Mouse (Mus musculus) macrophage (primary cell): ENCODE measurements around the gene Iqcd. TPM values are rescaled to one million over a fixed set of nuclear protein-coding genes. Genes with fewer than 3 reads are reported as not detected.

Source experiments
- H3K27ac ChIP-seq: fragments of 350-480 bp; formaldehyde crosslinking; 2 replicates; pipeline ENCODE4 v1.9.0; 2021
- H3K36me3 ChIP-seq: fragments of 350-480 bp; formaldehyde crosslinking; 2 replicates; pipeline ENCODE4 v1.9.0; 2021; ENCODE audit errors: inconsistent target
- H3K4me3 ChIP-seq: fragments of 350-480 bp; formaldehyde crosslinking; 2 replicates; pipeline ENCODE4 v1.9.0; 2021; ENCODE audit errors: inconsistent target
- H3K79me2 ChIP-seq: fragments of 350-480 bp; formaldehyde crosslinking; 2 replicates; pipeline ENCODE4 v1.9.0; 2021; ENCODE audit errors: inconsistent target
- WGBS: methylation state at CpG from one replicate; pipeline ENCODE4 v1.1.7; 2026; ENCODE audit warnings: inconsistent platforms; ENCODE audit not compliant: missing documents; 5-methylcytosine and 5-hydroxymethylcytosine counted together
- polyA plus RNA-seq: library from polyadenylated mRNA; stranded (reverse); fragments of 250-400 nt; gene quantifications from 3 replicates; pipeline ENCODE4 v1.2.4, GENCODE M21; 2018; ENCODE audit warnings: inconsistent platforms

Gene Iqcd
- polyA plus RNA-seq, 1 experiment from 2014 or later: 0.37 TPM

DNA sequence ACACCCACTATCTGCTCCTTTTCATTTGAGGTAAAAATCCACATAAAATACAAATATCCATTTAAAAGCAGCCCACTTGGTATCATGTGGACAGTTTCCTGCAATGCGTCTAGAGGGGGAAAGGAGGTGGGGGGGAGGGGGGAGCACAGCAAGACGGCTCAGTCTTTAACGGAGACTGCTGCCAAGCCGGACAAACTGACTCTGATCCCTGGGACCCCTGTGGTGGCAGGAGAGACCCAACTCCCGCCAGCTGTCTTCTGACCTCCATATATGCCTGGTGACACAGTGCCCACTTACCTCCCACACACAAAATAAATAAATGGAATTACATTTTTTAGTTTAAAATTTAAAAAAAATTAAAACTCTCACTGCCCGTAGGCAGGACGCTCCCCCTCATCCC, 14.7 kb downstream of the Iqcd start:
- Histone ChIP-seq H3K27ac (no peak overlapping the region), H3K36me3 (no peaks in the 10 kb centered on the region), H3K4me3 (no peak overlapping the region), H3K79me2 (no peaks in the 10 kb centered on the region)
- WGBS: 93% methylated on average over 6 of the region's 7 CpGs

DNA sequence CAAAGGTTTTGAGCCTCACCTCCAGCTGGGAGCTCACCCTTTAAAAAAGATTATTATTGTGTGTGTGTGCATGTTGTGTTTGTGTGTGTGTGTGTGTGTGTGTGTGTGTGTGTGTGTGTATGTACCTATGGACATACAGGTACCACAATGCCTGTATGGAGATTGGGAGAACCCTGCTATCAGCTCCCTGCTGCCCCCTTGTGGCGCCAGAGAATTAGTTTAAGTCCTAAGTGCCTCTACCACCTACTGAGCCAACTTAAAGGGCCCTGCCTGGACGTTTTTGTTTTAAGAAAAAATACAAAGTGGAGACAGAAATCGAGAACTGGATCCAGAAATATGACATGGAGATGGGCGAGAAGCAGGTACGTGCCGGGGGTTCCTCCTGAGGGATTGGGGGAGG, 16.0 kb downstream of the Iqcd start:
- Histone ChIP-seq H3K4me3 (peak overlapping the region; percentile 18; the same call in 1 of the 2 replicates), H3K27ac (no peak overlapping the region)

DNA sequence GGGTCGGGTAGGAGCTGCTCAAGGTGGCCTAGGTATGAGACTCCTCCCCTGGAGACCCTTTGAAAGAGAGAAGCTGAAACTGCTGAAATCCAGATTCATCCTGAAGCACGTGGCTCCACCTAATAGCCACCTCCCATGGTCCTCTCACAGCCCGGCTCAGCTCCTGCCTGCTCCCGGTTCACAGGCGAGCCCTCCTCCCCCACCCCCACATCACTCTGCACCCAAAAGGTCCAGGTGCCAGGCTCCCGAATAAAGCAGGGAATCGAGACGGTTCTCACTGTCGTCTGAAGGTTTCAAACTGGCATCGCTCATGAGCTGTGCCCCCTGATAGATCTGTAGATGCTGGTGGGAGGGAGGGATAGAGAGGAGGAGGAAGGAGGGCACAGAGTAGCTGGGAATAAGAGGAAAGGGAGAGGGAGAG, 16.4 kb downstream of the Iqcd start:
- Histone ChIP-seq H3K4me3 (peak overlapping the region; percentile 18; the same call in 1 of the 2 replicates), H3K27ac (no peak overlapping the region), H3K36me3 (no peaks in the 10 kb centered on the region), H3K79me2 (no peaks in the 10 kb centered on the region)
- WGBS: 12% methylated on average over 10 of the region's 10 CpGs

More for the DNA sequence above, 16.0 kb downstream of the Iqcd start:
- no peaks in the 10 kb centered on the region for H3K79me2 ChIP-seq
- 3% methylated on average over 6 of the region's 6 CpGs for WGBS
- no peaks in the 10 kb centered on the region for H3K36me3 ChIP-seq

DNA sequence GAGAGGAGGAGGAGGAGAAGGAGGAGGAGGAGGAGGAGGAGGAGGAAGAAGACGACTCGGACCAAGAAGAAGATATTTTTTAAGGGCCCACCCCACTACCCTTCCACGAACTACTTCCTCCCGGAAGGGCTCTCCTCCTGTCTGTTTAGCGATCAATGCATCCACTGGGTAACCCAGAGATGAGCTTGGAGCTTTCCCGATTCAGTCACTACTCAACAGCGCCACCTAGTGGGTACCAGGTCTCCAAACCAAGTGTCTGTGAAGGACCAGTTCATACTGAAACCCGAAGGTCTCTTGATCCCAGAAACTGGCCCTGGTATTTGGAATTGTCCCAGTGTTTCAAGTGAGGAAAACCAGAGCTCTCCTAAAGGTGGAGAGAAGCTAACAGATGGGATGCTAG, 16.9 kb downstream of the Iqcd start:
- Histone ChIP-seq H3K36me3 (no peaks in the 10 kb centered on the region), H3K79me2 (no peaks in the 10 kb centered on the region), H3K27ac (no peak overlapping the region), H3K4me3 (peak overlapping the region; percentile 18; the same call in 1 of the 2 replicates)
- 2% methylated on average over 6 of the region's 8 CpGs for WGBS

DNA sequence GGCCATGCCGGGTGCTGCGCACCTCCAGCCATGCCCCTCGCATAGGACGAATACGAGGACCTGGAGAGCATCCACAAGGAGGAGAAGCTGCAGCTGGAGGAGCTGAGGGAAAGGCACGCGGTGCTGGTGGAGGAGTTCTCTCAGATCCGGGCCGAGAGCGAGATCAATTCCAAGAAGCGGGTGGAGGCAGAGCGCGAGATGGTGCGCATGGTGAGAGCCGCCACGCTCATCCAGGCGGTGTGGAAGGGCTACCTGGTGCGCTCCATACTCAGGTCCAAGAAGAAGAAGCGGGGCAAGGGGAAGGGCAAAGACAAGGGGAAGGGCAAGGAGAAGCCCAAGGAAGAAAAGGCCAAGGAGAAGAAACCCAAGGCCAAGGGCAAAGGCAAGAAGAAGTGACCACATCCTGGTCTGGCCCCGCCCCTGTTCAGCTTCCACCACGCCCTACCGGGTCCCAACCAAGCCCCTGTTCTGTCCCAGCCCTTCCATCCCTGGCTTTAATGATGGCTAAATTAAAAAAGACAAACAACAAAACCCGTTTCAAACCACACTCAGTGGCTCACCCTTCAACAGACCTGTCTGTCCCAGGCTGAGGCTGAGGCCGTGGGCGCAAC, 17.9 kb downstream of the Iqcd start:
- Histone ChIP-seq H3K27ac (no peak overlapping the region), H3K36me3 (no peaks in the 10 kb centered on the region), H3K4me3 (no peak overlapping the region), H3K79me2 (peaks cover 8% of the 10 kb centered on the region; the same call in 1 of the 2 replicates)
- WGBS: 87% methylated on average over 25 of the region's 25 CpGs

DNA sequence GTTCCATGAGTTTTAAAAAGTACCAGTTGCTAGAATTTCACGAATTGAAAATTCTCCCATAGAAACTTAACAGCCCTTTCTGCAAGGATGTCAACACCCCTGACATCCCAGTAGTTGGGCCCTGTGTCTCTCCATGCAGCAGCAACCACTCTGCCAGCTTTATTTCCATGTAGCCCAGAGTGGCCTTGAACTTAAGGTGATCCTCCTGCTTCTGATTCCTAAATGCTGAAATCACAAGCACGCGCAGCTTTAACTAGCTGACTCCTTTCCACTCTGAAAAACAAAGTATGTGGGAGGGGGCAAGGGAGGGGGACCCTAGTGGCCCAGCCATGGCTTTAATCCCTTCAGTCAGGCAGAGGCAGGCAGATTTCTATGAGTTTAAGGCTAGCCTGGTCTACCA, 18.5 kb downstream of the Iqcd start:
- Histone ChIP-seq H3K27ac (no peak overlapping the region), H3K79me2 (peaks cover 9% of the 10 kb centered on the region; the same call in 1 of the 2 replicates), H3K4me3 (no peak overlapping the region), H3K36me3 (no peaks in the 10 kb centered on the region)
- 100% methylated on average over 3 of the region's 3 CpGs for WGBS

DNA sequence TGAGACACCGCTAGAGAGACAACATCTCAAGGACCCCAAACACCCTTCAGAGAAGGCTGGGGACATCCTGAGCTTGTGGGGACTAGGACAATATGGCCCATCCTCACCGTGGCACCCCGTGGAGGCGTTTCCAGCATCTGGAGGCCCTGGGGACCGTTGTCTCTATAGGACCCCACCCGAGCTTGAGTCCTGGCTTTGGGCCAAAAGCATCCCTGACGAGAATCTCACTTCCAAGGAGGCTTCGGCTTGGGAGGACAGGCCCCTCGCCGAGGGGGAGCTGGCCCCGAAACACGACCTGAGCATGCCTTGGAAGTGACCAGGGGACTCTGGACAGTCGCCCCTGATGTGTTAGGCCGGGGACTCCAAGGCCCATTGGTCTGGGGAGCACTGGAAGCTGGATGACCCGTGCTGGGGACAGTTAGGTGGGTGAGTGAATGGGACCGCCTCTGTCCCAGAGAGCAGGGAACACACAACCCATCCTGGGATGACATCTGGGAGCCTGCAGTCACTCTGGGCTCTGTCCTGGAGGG, 20.5 kb downstream of the Iqcd start:
- H3K27ac ChIP-seq: no peak overlapping the region
- peaks cover 19% of the 10 kb centered on the region for H3K79me2 ChIP-seq
- H3K4me3 ChIP-seq: no peak overlapping the region
- 93% methylated on average over 16 of the region's 16 CpGs for WGBS
- H3K36me3 ChIP-seq: no peaks in the 10 kb centered on the region

DNA sequence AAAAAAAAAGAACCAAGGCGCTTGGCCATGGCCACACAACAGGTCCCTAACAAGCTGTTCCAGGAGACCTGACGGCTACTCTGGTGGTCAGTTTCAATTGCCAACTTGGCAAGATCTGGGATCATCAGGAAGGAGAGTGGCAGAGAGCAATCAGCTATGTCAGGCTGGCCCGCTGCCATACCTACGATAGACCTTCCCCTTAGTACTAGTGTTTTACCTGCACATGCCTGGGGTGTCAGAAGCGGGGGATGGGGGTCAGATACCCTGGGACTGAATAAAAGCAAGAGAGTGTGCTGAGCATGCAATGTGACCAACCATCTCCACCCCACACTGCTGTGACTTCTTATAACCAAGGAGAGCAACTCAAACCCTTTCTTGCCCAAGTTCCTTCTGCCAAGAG, 22.1 kb downstream of the Iqcd start:
- peaks cover 35% of the 10 kb centered on the region for H3K79me2 ChIP-seq
- H3K4me3 ChIP-seq: no peak overlapping the region
- WGBS: 83% methylated on average over 3 of the region's 5 CpGs
- H3K27ac ChIP-seq: no peak overlapping the region
- H3K36me3 ChIP-seq: no peaks in the 10 kb centered on the region

DNA sequence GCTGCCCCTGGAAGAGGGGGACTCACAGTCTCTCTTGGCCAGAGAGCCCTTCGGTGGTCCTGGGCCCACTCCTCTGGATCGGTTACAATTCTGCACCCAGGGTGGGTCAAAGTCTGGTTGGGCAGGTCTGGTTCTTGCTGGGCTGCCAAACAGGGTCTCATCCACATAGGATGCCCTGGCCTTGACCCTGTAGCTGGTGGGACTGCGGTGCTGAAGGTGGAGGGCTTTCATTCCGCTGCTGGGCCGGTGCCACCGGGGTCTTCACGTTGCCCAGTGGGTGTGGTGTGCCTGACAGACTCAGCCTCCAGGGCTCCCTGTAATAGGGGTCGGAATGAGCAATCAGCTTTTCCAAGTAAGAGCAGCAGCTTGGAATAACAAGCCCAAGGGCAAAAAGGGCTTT, 22.6 kb downstream of the Iqcd start:
- Histone ChIP-seq H3K4me3 (peak overlapping the region; percentile 88), H3K36me3 (no peaks in the 10 kb centered on the region), H3K27ac (no peak overlapping the region), H3K79me2 (peaks cover 40% of the 10 kb centered on the region)
- 84% methylated on average over 8 of the region's 8 CpGs for WGBS

DNA sequence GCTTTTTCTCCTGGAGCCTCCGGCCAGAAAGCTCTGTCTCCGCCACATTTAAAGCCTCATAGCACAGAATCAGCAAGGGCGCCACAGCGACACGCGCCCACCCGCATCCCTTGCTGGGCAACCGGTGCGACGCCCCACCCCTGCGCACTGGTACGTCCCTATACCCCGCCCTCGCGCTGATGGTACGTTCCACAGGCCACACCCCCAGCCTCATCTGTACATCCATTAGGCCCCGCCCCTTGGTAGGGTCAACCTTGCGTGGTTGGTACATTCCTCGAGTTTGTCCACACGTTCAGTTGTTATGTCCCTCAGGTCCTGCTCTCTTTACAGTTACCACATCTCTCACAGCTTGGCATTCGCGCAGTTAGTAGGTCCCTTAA, 23.6 kb downstream of the Iqcd start, which contains the start of the genes Rita1 and Ddx54:
Gene Rita1 (minus strand): TSS at position 148 of the 380 bp plus-strand sequence.
Gene Ddx54 (plus strand): TSS at position 298 of the 380 bp plus-strand sequence.
- Histone ChIP-seq H3K79me2 (peaks cover 49% of the 10 kb centered on the region), H3K4me3 (peak within 1 kb of the TSS; percentile 88), H3K36me3 (peaks cover 9% of the 10 kb centered on the region), H3K27ac (peak within 1 kb of the TSS; percentile 94)
- WGBS: under 1% methylated on average over 22 of the region's 22 CpGs

DNA sequence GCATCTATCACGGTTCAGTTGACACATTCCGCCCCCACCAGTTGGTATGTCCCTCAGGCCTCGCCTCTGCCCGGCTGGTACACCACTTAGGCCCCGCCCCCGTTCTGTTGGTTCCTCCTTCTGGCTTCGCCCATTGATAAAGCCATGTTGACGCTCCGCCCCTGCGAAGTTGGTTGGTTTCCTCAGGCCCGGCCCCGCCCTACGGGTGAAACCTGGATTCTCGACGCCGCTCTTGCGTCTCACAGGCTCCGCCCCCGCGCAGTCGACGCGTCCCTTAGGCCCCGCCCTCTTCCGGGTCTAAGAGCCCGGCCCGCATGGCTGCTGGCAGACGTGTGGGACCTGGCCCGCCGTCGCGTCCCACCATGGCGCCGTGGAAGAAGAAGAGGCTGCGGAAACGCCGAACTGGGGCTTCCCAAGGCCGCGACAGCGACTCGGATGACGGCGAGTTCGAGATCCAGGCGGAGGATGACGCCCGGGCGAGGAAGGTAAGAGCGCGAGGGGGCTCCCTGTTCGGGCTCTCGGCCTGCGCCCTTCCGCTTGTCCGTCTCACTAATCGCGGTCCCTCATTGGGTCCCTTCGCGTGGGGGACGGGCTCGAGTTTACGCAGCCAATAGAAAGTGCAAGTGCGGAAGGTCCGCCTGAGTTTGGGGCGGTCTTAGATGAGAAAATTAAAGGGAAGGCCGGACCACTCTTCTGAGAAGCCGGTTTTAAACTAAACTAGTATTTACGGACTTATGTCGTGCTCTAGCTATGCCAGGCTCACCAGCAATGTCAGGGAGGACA, 24.2 kb downstream of the Iqcd start:
- Histone ChIP-seq H3K36me3 (peaks cover 14% of the 10 kb centered on the region), H3K4me3 (peak overlapping the region; percentile 88), H3K79me2 (peaks cover 49% of the 10 kb centered on the region), H3K27ac (peak overlapping the region; percentile 94)
- under 1% methylated on average over 67 of the region's 69 CpGs for WGBS

DNA sequence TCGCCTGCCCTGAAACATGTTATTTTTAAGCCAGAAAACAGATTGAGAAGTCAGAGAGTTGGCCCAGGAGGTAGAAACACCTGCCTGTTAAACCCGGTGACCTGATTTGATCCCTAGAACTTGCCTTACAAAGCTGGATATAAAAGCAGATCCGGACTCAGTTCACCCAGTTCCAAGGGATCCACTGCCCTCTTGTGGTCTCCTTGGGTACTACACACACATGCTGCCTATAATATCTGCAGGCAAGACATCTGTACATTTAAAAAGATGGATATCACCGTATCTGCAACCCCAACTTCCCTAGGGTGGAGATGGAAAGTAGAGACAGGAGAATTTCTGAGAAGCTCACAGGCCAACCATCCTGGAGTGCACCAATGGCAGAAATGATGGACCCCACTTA, 27.1 kb downstream of the Iqcd start:
- H3K79me2 ChIP-seq: peaks cover 48% of the 10 kb centered on the region
- peaks cover 37% of the 10 kb centered on the region for H3K36me3 ChIP-seq
- no peak overlapping the region for H3K27ac ChIP-seq
- H3K4me3 ChIP-seq: no peak overlapping the region
- WGBS: 91% methylated on average over 4 of the region's 4 CpGs

DNA sequence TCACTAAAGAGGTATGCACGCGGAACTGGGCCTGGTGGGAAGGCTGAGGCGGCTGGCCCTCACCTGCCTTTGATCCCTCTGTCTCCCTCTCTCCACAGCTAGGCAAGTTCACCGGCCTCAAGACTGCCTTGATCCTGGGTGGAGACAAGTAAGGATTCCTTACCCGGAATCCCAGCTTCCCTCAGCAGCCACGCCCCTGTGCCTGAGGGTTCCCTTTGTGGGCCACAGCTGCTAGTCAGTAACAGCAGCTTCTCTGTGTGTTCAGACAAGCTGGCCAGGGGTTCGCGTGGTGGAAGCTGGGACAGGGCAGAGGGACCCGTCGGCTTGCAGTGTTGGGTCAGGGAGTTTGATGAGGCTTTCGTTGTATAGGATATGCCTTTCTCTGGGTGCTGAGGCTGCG, 30.0 kb downstream of the Iqcd start:
- no peak overlapping the region for H3K4me3 ChIP-seq
- no peak overlapping the region for H3K27ac ChIP-seq
- 94% methylated on average over 12 of the region's 12 CpGs for WGBS
- H3K36me3 ChIP-seq: peaks cover 64% of the 10 kb centered on the region
- peaks cover 35% of the 10 kb centered on the region for H3K79me2 ChIP-seq

DNA sequence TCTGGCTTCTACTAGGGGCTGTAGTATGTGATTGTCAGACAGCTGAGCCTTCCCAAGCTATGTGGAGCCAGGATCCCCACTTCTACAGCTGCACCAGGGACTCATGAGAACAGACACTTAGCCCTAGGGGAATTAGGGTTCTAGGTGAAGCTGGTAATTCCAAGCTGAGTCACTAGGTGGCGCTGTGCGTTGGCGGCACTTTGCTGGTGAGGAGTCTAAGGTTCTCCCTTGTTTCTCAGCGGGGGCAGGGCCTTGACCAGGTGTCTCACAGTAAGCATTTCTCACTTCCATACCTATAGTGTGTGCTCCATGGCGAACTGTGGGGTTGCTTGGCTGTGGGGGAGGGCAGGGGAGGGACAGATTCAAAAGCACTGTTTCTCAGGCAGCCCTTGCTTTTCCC, 30.4 kb downstream of the Iqcd start:
- no peak overlapping the region for H3K4me3 ChIP-seq
- H3K36me3 ChIP-seq: peaks cover 68% of the 10 kb centered on the region
- whole genome bisulfite sequencing: 52% methylated on average over 5 of the region's 5 CpGs
- H3K79me2 ChIP-seq: peaks cover 31% of the 10 kb centered on the region
- H3K27ac ChIP-seq: no peak overlapping the region
